Mouse (Mus musculus): Measurements from ENCODE around the gene Chst11. TPM values are rescaled to one million over a fixed set of nuclear protein-coding genes. Genes with fewer than 3 reads are reported as not detected.

Chst11 gene
- polyA plus RNA-seq, 1 experiment from 2014 or later: 1.3 TPM

GRCm38 (mm10) chr10:83071785-83072580 is 86.7 kb downstream of the Chst11 start:
- no peak for DNase-seq (ENCODE audit: low spot score)
- H3K9me3 ChIP-seq: no peaks in the 10 kb centered on the region
- WGBS: 78% methylated on average over 19 of the region's 19 CpGs
- H3K4me3 ChIP-seq: no peak overlapping the region
- H3K27me3 ChIP-seq (replicated peaks; ENCODE audit: low read depth, poor library complexity, severe bottlenecking): no peaks in the 10 kb centered on the region
- H3K4me1 ChIP-seq: peaks cover 30% of the 10 kb centered on the region
- H3K27ac ChIP-seq (replicated peaks): no peak overlapping the region
- no peaks in the 10 kb centered on the region for H3K36me3 ChIP-seq (replicated peaks)

- H3K4me1 ChIP-seq: peaks cover 30% of the 10 kb centered on the region
- DNase-seq (ENCODE audit: low spot score): peak; percentile 43
- H3K4me3 ChIP-seq: no peak overlapping the region
- no peaks in the 10 kb centered on the region for H3K27me3 ChIP-seq (replicated peaks; ENCODE audit: low read depth, poor library complexity, severe bottlenecking)
- WGBS: 63% methylated on average over 7 of the region's 7 CpGs
- no peaks in the 10 kb centered on the region for H3K36me3 ChIP-seq (replicated peaks)
- no peaks in the 10 kb centered on the region for H3K9me3 ChIP-seq
- no peak overlapping the region for H3K27ac ChIP-seq (replicated peaks)
These were observed 87.8 kb downstream of the Chst11 start for GRCm38 (mm10) chr10:83073119-83073518.

- H3K9me3 ChIP-seq: no peaks in the 10 kb centered on the region
- peaks cover 36% of the 10 kb centered on the region for H3K4me1 ChIP-seq
- 88% methylated on average over 7 of the region's 7 CpGs for WGBS
- H3K27ac ChIP-seq (replicated peaks): no peak overlapping the region
- no peak overlapping the region for H3K4me3 ChIP-seq
- no peak for DNase-seq (ENCODE audit: low spot score)
- H3K27me3 ChIP-seq (replicated peaks; ENCODE audit: low read depth, poor library complexity, severe bottlenecking): no peaks in the 10 kb centered on the region
- no peaks in the 10 kb centered on the region for H3K36me3 ChIP-seq (replicated peaks)
These were observed 91.5 kb downstream of the Chst11 start for GRCm38 (mm10) chr10:83076816-83077215.

- 93% methylated on average over 8 of the region's 8 CpGs for WGBS
- Histone ChIP-seq H3K27ac (replicated peaks) (0 out of 2 replicates have a peak overlapping the region, but pooled peaks have one; percentile 21), H3K4me1 (peaks cover 33% of the 10 kb centered on the region), H3K9me3 (no peaks in the 10 kb centered on the region), H3K27me3 (replicated peaks; ENCODE audit: low read depth, poor library complexity, severe bottlenecking) (no peaks in the 10 kb centered on the region), H3K36me3 (replicated peaks) (no peaks in the 10 kb centered on the region), H3K4me3 (no peak overlapping the region)
- no peak for DNase-seq (ENCODE audit: low spot score)
These were observed 93.4 kb downstream of the Chst11 start for GRCm38 (mm10) chr10:83078723-83079122.

GRCm38 (mm10) chr10:83079755-83080154 is 94.5 kb downstream of the Chst11 start:
- Histone ChIP-seq H3K27ac (replicated peaks) (peak overlapping the region; percentile 61; the same call in 1 of the 2 replicates), H3K4me3 (no peak overlapping the region), H3K4me1 (peaks cover 37% of the 10 kb centered on the region), H3K36me3 (replicated peaks) (no peaks in the 10 kb centered on the region), H3K9me3 (no peaks in the 10 kb centered on the region), H3K27me3 (replicated peaks; ENCODE audit: low read depth, poor library complexity, severe bottlenecking) (no peaks in the 10 kb centered on the region)
- DNase-seq (ENCODE audit: low spot score): no peak
- WGBS: 82% methylated on average over 13 of the region's 13 CpGs

GRCm38 (mm10) chr10:83080275-83080741 is 95.0 kb downstream of the Chst11 start:
- WGBS: 50% methylated on average over 12 of the region's 12 CpGs
- Histone ChIP-seq H3K36me3 (replicated peaks) (no peaks in the 10 kb centered on the region), H3K4me1 (peaks cover 37% of the 10 kb centered on the region), H3K4me3 (no peak overlapping the region), H3K9me3 (no peaks in the 10 kb centered on the region), H3K27me3 (replicated peaks; ENCODE audit: low read depth, poor library complexity, severe bottlenecking) (no peaks in the 10 kb centered on the region), H3K27ac (replicated peaks) (peak overlapping the region; percentile 61; the same call in 1 of the 2 replicates)
- DNase-seq (ENCODE audit: low spot score): peak; percentile 36

- Histone ChIP-seq H3K27ac (replicated peaks) (peak overlapping the region; percentile 61), H3K27me3 (replicated peaks; ENCODE audit: low read depth, poor library complexity, severe bottlenecking) (no peaks in the 10 kb centered on the region), H3K4me1 (peaks cover 37% of the 10 kb centered on the region), H3K9me3 (no peaks in the 10 kb centered on the region), H3K4me3 (peak overlapping the region; percentile 16; the same call in 1 of the 2 replicates), H3K36me3 (replicated peaks) (no peaks in the 10 kb centered on the region)
- peak; percentile 60 for DNase-seq (ENCODE audit: low spot score)
- WGBS: 38% methylated on average over 10 of the region's 10 CpGs
These were observed 95.6 kb downstream of the Chst11 start for GRCm38 (mm10) chr10:83080930-83081329.

GRCm38 (mm10) chr10:83083946-83084345 is 98.6 kb downstream of the Chst11 start:
- WGBS: 78% methylated on average over 9 of the region's 9 CpGs
- peaks cover 52% of the 10 kb centered on the region for H3K4me1 ChIP-seq

GRCm38 (mm10) chr10:83088318-83088717 is 103.0 kb downstream of the Chst11 start:
- Histone ChIP-seq H3K4me3 (no peak overlapping the region), H3K27me3 (replicated peaks; ENCODE audit: low read depth, poor library complexity, severe bottlenecking) (0 out of 2 replicates have a peak, but pooled peaks cover 7% of the 10 kb centered on the region), H3K36me3 (replicated peaks) (no peaks in the 10 kb centered on the region), H3K27ac (replicated peaks) (peak overlapping the region; percentile 57; the same call in 1 of the 2 replicates), H3K9me3 (no peaks in the 10 kb centered on the region), H3K4me1 (peaks cover 55% of the 10 kb centered on the region)
- 76% methylated on average over 7 of the region's 7 CpGs for WGBS
- no peak for DNase-seq (ENCODE audit: low spot score)

More at GRCm38 (mm10) chr10:83083946-83084345, 98.6 kb downstream of the Chst11 start:
- H3K27ac ChIP-seq (replicated peaks): no peak overlapping the region
- no peaks in the 10 kb centered on the region for H3K36me3 ChIP-seq (replicated peaks)
- H3K9me3 ChIP-seq: no peaks in the 10 kb centered on the region
- H3K4me3 ChIP-seq: no peak overlapping the region
- H3K27me3 ChIP-seq (replicated peaks; ENCODE audit: low read depth, poor library complexity, severe bottlenecking): no peaks in the 10 kb centered on the region
- no peak for DNase-seq (ENCODE audit: low spot score)

GRCm38 (mm10) chr10:83088826-83089225 is 103.5 kb downstream of the Chst11 start:
- H3K36me3 ChIP-seq (replicated peaks): no peaks in the 10 kb centered on the region
- no peak overlapping the region for H3K4me3 ChIP-seq
- 33% methylated on average over 2 of the region's 2 CpGs for WGBS
- peak overlapping the region; percentile 45 for H3K27ac ChIP-seq (replicated peaks)
- peaks cover 53% of the 10 kb centered on the region for H3K4me1 ChIP-seq
- no peaks in the 10 kb centered on the region for H3K9me3 ChIP-seq
- 0 out of 2 replicates have a peak, but pooled peaks cover 7% of the 10 kb centered on the region for H3K27me3 ChIP-seq (replicated peaks; ENCODE audit: low read depth, poor library complexity, severe bottlenecking)
- no peak for DNase-seq (ENCODE audit: low spot score)

GRCm38 (mm10) chr10:83090185-83090584 is 104.9 kb downstream of the Chst11 start:
- Histone ChIP-seq H3K9me3 (no peaks in the 10 kb centered on the region), H3K4me3 (no peak overlapping the region), H3K27ac (replicated peaks) (no peak overlapping the region), H3K36me3 (replicated peaks) (no peaks in the 10 kb centered on the region), H3K27me3 (replicated peaks; ENCODE audit: low read depth, poor library complexity, severe bottlenecking) (0 out of 2 replicates have a peak, but pooled peaks cover 7% of the 10 kb centered on the region), H3K4me1 (peaks cover 59% of the 10 kb centered on the region)
- 85% methylated on average over 8 of the region's 8 CpGs for WGBS
- DNase-seq (ENCODE audit: low spot score): no peak

GRCm38 (mm10) chr10:83093705-83094104 is 108.4 kb downstream of the Chst11 start:
- 0 out of 2 replicates have a peak, but pooled peaks cover 7% of the 10 kb centered on the region for H3K27me3 ChIP-seq (replicated peaks; ENCODE audit: low read depth, poor library complexity, severe bottlenecking)
- no peaks in the 10 kb centered on the region for H3K9me3 ChIP-seq
- no peak overlapping the region for H3K4me3 ChIP-seq
- DNase-seq (ENCODE audit: low spot score): no peak
- 89% methylated on average over 6 of the region's 6 CpGs for WGBS
- no peak overlapping the region for H3K27ac ChIP-seq (replicated peaks)
- H3K36me3 ChIP-seq (replicated peaks): no peaks in the 10 kb centered on the region
- peaks cover 76% of the 10 kb centered on the region for H3K4me1 ChIP-seq

GRCm38 (mm10) chr10:83094248-83094647 is 109.0 kb downstream of the Chst11 start:
- WGBS: 80% methylated on average over 10 of the region's 10 CpGs
- Histone ChIP-seq H3K36me3 (replicated peaks) (no peaks in the 10 kb centered on the region), H3K27me3 (replicated peaks; ENCODE audit: low read depth, poor library complexity, severe bottlenecking) (0 out of 2 replicates have a peak, but pooled peaks cover 7% of the 10 kb centered on the region), H3K4me3 (no peak overlapping the region), H3K4me1 (peaks cover 76% of the 10 kb centered on the region), H3K9me3 (no peaks in the 10 kb centered on the region), H3K27ac (replicated peaks) (no peak overlapping the region)
- no peak for DNase-seq (ENCODE audit: low spot score)

All from embryonic facial prominence, embryonic 10.5 days (tissue).